Mouse (Mus musculus) bone marrow, adult 2 months (tissue): Measurements from ENCODE around the gene Tbck. TPM values are rescaled to one million over a fixed set of nuclear protein-coding genes. Genes with fewer than 3 reads are reported as not detected.

ENCODE experiments used
- H3K27ac ChIP-seq: fragments of 200-500 bp; 2 replicates; pipeline ENCODE4 v1.5.1; 2012; ENCODE audit warnings: low read depth, mild to moderate bottlenecking, control low read depth, inconsistent platforms, low read length; ENCODE audit not compliant: control insufficient read depth, poor library complexity, insufficient read depth
- H3K4me1 ChIP-seq: fragments of 200-500 bp; 2 replicates; pipeline ENCODE4 v1.6.1; 2011; ENCODE audit warnings: low read length; ENCODE audit not compliant: control insufficient read depth, insufficient read depth
- H3K4me3 ChIP-seq: fragments of 200-500 bp; replicated peaks from 2 replicates; pipeline ENCODE3; 2011; ENCODE audit warnings: mild to moderate bottlenecking, low read depth, low read length, control low read depth; ENCODE audit not compliant: control insufficient read depth
- CTCF ChIP-seq: fragments of 200-500 bp; IDR thresholded peaks from 2 replicates; pipeline ENCODE4 v1.5.1; 2011; ENCODE audit warnings: low read length, control low read depth; ENCODE audit not compliant: control insufficient read depth, insufficient read depth
- POLR2A ChIP-seq: fragments of 200-500 bp; IDR thresholded peaks from 2 replicates; pipeline ENCODE4 v1.6.1; 2011; ENCODE audit warnings: low read depth, mild to moderate bottlenecking, control low read depth, low read length, borderline replicate concordance; ENCODE audit not compliant: control insufficient read depth
- WGBS: fragments of 180-500 bp; shearing (Covaris S2); methylation state at CpG from one replicate; pipeline ENCODE4 v1.1.7; 2018; 5-methylcytosine and 5-hydroxymethylcytosine counted together
- polyA plus RNA-seq: library from polyadenylated mRNA; stranded (reverse); fragments of >200 nt; gene quantifications from 2 replicates; pipeline ENCODE4 v1.2.4, GENCODE M21; 2011; ENCODE audit warnings: low replicate concordance; ENCODE audit not compliant: missing spikeins, insufficient read depth, insufficient read length

Tbck gene
- polyA plus RNA-seq, 1 experiment, result 7.0 TPM

DNA sequence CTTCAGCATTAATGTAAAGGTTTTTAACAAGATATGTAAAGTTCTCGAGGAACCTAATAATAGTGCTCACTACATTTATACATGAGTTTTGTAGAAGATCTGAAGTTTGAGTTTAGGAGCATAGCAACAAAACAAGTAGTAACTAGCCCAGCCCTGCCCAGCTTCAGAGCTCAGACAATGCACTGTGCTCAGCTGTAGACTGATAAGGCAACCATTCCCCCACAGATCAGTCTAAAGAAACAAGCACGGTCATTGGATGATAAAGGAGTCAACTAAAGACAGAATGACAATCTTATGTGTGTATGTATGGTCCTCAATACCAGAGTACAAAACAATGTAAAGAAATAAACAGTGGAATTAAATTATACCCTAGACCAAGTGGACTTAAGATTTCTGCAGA, 135.5 kb downstream of the Tbck start:
- H3K4me3 ChIP-seq, result no peak overlapping the region
- 66% methylated on average over 2 of the region's 2 CpGs for WGBS
- H3K27ac ChIP-seq, result no peak overlapping the region
- H3K4me1 ChIP-seq, result no peaks in the 10 kb centered on the region
- TF ChIP-seq CTCF (no peak), POLR2A (no peak)

DNA sequence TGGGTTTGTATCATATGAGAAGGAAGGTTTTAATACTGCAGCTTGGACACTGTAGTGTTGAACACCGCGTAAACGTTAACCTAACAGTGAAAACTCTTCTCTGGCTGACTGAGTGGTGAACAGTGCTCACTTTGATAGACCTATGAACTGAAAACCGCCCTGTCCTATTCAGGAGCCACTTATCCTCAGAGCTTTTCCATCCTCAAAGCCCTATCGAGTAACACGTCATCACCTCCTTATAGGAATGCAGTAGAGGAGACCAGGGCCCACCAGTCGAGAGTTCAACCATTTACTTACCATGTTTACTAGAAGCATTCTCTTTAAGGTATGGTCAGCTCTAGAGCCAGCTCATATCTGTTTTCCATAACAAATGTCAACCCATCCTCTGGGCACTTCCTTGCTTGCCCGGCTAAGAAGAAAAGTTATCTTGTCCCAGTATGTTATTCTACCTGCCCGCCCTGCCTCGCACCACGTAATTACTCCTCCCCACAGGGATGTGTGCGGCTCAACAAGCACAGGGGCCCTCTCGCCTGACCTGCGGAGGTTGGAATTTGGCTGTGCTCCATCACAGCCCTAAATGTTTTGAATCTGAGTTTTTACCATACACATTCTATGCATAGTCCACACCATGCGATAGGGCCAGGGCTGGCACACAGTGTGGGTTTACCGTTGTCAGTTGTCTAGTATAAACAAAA, 147.4 kb downstream of the Tbck start:
- Histone ChIP-seq H3K27ac (no peak overlapping the region), H3K4me1 (no peaks in the 10 kb centered on the region), H3K4me3 (no peak overlapping the region)
- 88% methylated on average over 16 of the region's 16 CpGs for WGBS
- no peak for TF ChIP-seq CTCF
- no peak for TF ChIP-seq POLR2A

DNA sequence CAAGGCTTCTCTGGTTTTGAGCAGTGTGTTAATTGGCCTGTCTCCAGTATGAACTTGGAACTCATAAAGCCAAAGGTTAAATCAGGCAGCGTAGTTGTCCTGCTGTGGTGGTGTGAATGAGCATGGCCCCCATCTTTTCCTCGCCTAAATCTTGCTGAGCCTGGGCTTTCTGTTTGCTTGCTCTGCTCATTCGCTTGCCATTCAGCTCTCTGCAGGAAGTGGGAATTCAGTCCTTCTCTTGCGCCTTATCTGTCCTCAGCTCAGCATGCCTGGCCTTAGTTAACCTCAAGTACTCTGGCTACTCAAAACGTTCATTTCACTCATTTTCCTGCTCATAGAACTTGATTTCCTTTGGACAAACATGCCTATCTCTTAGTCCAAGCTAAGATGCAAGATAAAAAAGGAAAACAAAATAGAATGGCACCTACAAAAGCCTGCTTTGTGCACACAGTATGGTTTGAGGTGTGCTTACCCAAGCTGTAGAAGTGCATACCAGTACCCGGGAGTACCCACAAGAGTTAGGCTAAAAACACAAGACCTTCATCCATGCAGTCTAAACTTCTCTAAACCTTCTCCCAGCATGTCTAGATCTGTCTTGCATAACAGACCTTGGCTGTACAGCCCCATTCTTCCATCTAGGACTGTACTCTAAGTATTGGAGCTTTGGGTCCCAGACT, 151.3 kb downstream of the Tbck start:
- Histone ChIP-seq H3K4me3 (no peak overlapping the region), H3K4me1 (no peaks in the 10 kb centered on the region), H3K27ac (no peak overlapping the region)
- TF ChIP-seq CTCF, result no peak
- TF ChIP-seq POLR2A, result no peak
- 78% methylated on average over 6 of the region's 6 CpGs for WGBS

DNA sequence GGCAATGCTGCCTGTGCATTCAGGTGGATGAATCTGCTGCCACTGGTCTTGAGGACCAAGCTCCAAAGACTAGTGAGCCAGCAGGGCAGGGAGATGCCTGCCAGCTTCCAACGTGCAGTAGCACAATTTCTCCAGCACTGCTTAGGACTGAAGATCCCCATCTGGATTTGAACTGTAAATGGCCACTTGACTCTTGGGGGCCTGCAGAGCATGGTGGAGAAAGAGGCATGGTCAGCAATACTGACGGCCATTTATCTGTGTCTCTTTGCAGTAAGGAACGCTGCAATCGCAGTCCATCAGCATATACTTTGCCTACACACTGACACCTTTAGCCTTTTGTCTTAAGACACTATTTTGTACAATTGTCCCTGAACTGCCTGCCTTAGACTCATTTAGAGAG, 153.2 kb downstream of the Tbck start:
- 92% methylated on average over 4 of the region's 4 CpGs for WGBS
- Histone ChIP-seq H3K4me1 (no peaks in the 10 kb centered on the region), H3K4me3 (no peak overlapping the region), H3K27ac (no peak overlapping the region)
- no peak for TF ChIP-seq CTCF
- TF ChIP-seq POLR2A, result no peak

DNA sequence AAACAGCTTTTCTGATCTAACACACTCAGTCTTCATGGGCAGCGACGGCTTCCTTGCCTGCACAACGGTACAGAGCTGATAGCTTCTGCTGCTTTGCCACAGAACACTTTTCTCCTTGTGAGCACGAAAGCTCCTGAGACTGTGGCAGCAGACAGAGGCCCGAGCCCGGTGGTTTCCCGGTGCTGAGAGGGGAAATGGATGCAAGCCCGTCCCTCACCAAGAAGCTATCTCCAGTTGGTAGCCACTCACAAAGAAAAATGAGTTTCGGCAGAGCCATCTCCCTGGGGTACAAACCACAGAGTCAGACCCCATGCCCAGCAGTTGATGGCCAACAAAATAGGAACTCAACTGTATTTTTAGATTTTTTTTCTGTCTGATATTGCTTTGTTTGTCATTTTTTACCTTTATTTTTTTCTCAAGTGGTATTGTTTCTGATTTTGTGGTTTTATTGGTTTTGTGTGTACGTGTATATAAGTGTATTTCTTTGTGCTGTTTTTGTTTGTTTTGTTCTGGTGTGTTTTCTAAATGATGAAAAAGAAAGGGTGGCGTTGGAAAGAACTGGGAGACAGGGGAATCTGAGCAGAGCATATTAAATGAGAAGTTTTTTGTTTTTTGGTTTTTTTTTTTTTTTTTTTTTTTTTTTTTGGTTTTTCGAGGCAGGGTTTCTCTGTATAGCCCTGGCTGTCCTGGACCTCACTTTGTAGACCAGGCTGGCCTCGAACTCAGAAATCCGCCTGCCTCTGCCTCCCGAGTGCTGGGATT, 154.9 kb downstream of the Tbck start:
- TF ChIP-seq POLR2A (no peak), CTCF (no peak)
- no peak overlapping the region for H3K4me3 ChIP-seq
- 82% methylated on average over 15 of the region's 15 CpGs for WGBS
- H3K4me1 ChIP-seq, result no peaks in the 10 kb centered on the region
- no peak overlapping the region for H3K27ac ChIP-seq

DNA sequence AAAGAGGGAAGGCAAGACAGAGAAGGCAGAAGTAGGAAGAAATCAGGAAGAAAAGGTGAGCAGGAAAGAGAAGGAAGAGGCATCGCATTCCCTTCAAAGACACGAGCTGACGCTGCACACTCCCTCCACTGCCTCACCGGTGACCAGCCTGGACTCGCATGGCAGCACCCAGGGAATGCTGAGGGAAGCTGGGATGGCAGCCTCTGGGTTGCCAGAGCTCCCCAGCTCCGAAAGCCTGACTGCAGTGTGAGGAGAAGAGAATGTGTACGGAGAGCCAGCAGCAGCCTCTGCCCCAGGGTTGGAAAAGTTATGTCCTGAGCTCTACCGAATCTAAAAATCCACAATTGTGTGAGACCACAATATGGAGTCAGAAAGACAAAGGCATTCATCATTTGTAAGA, 155.6 kb downstream of the Tbck start:
- WGBS, result 90% methylated on average over 8 of the region's 8 CpGs
- Histone ChIP-seq H3K4me3 (no peak overlapping the region), H3K27ac (no peak overlapping the region), H3K4me1 (no peaks in the 10 kb centered on the region)
- TF ChIP-seq CTCF (no peak), POLR2A (no peak)

DNA sequence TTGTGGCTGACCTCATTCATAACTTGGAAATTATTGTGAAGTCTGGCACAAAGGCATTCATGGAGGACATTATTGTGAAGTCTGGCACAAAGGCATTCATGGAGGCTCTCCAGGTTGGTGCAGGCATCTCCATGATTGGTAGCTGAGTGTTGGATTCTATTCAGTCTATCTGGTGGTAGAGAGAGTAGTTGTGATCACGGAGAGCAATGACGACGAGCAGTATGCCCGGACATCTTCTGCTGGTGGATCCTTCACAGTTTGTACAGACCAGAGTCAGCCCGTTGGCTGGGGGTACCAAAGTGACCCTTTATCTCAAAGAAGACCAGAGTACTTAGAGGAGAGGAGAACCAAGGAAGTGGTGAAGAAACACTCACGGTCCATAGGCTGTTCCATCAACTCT, 158.7 kb downstream of the Tbck start:
- no peaks in the 10 kb centered on the region for H3K4me1 ChIP-seq
- WGBS, result 92% methylated on average over 6 of the region's 6 CpGs
- no peak for TF ChIP-seq CTCF
- TF ChIP-seq POLR2A, result no peak
- no peak overlapping the region for H3K4me3 ChIP-seq
- H3K27ac ChIP-seq, result no peak overlapping the region

DNA sequence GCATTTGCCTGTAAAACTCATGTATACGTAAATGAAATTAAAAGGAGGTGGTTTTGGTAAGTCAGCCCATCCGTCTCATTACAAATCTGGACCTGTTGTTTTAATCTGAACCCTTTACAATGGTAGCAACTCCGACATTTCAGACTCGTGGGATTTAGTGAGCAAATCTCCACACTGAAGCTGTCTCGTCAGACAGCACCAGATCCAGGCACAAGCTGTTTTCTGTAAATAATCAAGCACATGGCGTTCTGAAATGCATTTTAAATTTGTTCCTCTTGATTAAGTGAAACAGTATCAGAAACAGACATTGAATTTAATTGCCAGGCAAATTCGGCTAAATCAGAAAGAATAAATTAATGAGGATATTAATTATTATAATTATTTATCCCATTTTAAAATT, 165.7 kb downstream of the Tbck start:
- Histone ChIP-seq H3K27ac (no peak overlapping the region), H3K4me1 (no peaks in the 10 kb centered on the region; the same call in 1 of the 2 replicates), H3K4me3 (no peak overlapping the region)
- WGBS, result 84% methylated on average over 7 of the region's 7 CpGs
- TF ChIP-seq POLR2A, result no peak
- no peak for TF ChIP-seq CTCF
